Comparison of ENCODE assay signal across 24 mouse cellular contexts in the genomic region with DNA sequence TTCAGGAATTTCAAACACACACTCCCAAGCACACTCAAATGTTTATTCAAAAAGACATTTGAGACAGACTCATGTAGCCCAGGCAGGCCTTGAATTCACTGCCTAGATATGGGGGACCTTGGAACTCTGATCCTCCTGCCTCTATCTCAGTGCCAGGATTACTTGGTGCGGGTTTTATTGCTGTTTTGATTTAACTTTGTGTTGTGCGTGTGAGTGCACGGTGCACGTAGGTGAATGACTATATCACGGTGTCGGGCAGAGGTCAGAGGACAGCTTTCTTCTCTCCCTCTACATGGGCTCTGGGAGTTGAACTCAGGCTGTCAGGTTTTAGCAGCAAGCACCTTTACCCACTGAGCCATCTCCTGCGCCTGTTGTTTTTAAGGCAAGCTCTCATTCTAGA.
DNase-seq lines count a peak whose midpoint lies in the region; ATAC-seq and TF ChIP-seq lines count a peak whose summit lies in the region.
"Had no signal": no experiment of that assay in that cellular context is flagged by ENCODE, and none has a peak within 500 bp of the region (broad histone marks: within the 10 kb centered on the region; RNA-seq: fewer than 3 reads in every experiment).

No protein-coding gene starts in this region.

- peak; percentile 73 for ATAC-seq in intestine, embryonic 15.5 days
- no peak for ATAC-seq in intestine, postnatal 0 days
- ATAC-seq in liver, embryonic 13.5 days (ENCODE audit: low read depth): no peak
- peak; percentile 62 for ATAC-seq in intestine, embryonic 16.5 days
- ATAC-seq: activated CD4-positive, CD25-positive, alpha-beta regulatory T cell, adult 4 months; CD4-positive, CD25-positive, alpha-beta regulatory T cell, adult 4 months; forebrain, embryonic 13.5 days; forebrain, embryonic 15.5 days; Patski had no signal

- H3K4me2 ChIP-seq in intestine, embryonic 15.5 days (replicated peaks): no peak overlapping the region
- H3K4me2 ChIP-seq in intestine, postnatal 0 days (replicated peaks; ENCODE audit: low read depth): no peak overlapping the region
- H3K4me2 ChIP-seq in liver, embryonic 13.5 days: no peak overlapping the region
- no peak overlapping the region for H3K4me2 ChIP-seq in intestine, embryonic 16.5 days (ENCODE audit: low read depth, low read length)
- H3K4me2 ChIP-seq: embryonic facial prominence, embryonic 12.5 days; forebrain, embryonic 13.5 days; forebrain, embryonic 15.5 days had no signal

- no peak overlapping the region for H3K4me3 ChIP-seq in intestine, embryonic 15.5 days (replicated peaks)
- no peak overlapping the region for H3K4me3 ChIP-seq in intestine, postnatal 0 days (ENCODE audit: low read depth, low read length)
- H3K4me3 ChIP-seq in liver, embryonic 13.5 days (replicated peaks): no peak overlapping the region
- H3K4me3 ChIP-seq in intestine, embryonic 16.5 days (ENCODE audit: low read length): no peak overlapping the region
- H3K4me3 ChIP-seq: embryonic facial prominence, embryonic 10.5 days; embryonic facial prominence, embryonic 12.5 days; forebrain, embryonic 13.5 days; forebrain, embryonic 15.5 days had no signal

- H3K36me3 ChIP-seq in intestine, embryonic 15.5 days: peaks cover 13% of the 10 kb centered on the region
- H3K36me3 ChIP-seq in intestine, postnatal 0 days (ENCODE audit: control insufficient read depth, insufficient read depth): peaks cover 24% of the 10 kb centered on the region
- H3K36me3 ChIP-seq in liver, embryonic 13.5 days: peaks cover 73% of the 10 kb centered on the region
- H3K36me3 ChIP-seq in intestine, embryonic 16.5 days (ENCODE audit: control insufficient read depth, insufficient read depth, low read length): peaks cover 3% of the 10 kb centered on the region; the same call in 1 of the 2 replicates

- no peak overlapping the region for H3K27ac ChIP-seq in intestine, embryonic 15.5 days
- no peak overlapping the region for H3K27ac ChIP-seq in intestine, postnatal 0 days (ENCODE audit: low read depth, low read length)
- peak overlapping the region; percentile 62; the same call in 1 of the 2 replicates for H3K27ac ChIP-seq in liver, embryonic 13.5 days
- H3K27ac ChIP-seq in intestine, embryonic 16.5 days (ENCODE audit: low read length): no peak overlapping the region
- H3K27ac ChIP-seq: embryonic facial prominence, embryonic 10.5 days; embryonic facial prominence, embryonic 12.5 days; forebrain, embryonic 13.5 days; forebrain, embryonic 15.5 days had no signal

- no peaks in the 10 kb centered on the region for H3K27me3 ChIP-seq in intestine, embryonic 15.5 days (replicated peaks)
- no peaks in the 10 kb centered on the region for H3K27me3 ChIP-seq in intestine, postnatal 0 days (replicated peaks; ENCODE audit: control insufficient read depth, insufficient read depth, low read length)
- no peaks in the 10 kb centered on the region for H3K27me3 ChIP-seq in liver, embryonic 13.5 days
- H3K27me3 ChIP-seq in intestine, embryonic 16.5 days (replicated peaks; ENCODE audit: control insufficient read depth, insufficient read depth, low read length): no peaks in the 10 kb centered on the region
- H3K27me3 ChIP-seq: CH12.LX; embryonic facial prominence, embryonic 12.5 days; forebrain, embryonic 13.5 days; forebrain, embryonic 15.5 days; Patski had no signal

- intact Hi-C loops in left cerebral cortex, postnatal 25 days (cut with DNase I): no loop called here

- TF ChIP-seq CTCF in intestine, postnatal 0 days (IDR thresholded peaks at IDR 0.05; ENCODE audit: low read depth): no peak

- no peaks in the 10 kb centered on the region for H3K4me1 ChIP-seq in intestine, embryonic 15.5 days (replicated peaks)
- no peaks in the 10 kb centered on the region for H3K4me1 ChIP-seq in intestine, postnatal 0 days (replicated peaks; ENCODE audit: control insufficient read depth, insufficient read depth, low read length)
- peaks cover 45% of the 10 kb centered on the region for H3K4me1 ChIP-seq in liver, embryonic 13.5 days (replicated peaks)
- H3K4me1 ChIP-seq in intestine, embryonic 16.5 days (ENCODE audit: control insufficient read depth, insufficient read depth, low read length): no peaks in the 10 kb centered on the region
- H3K4me1 ChIP-seq: embryonic facial prominence, embryonic 10.5 days; embryonic facial prominence, embryonic 12.5 days had no signal

- no peak for DNase-seq in liver, embryonic 13.5 days
- DNase-seq in liver: no peak
- DNase-seq in left cerebral cortex, postnatal 25 days (ENCODE audit: low spot score in 2 of 2): no peak
- DNase-seq: adrenal gland, adult 8-10 months; adrenal gland, postnatal 14 days; adrenal gland, postnatal 36 days; B cell, adult 2 months; cerebellum, adult 11-12 months; cerebellum, adult 2 months; cerebellum, adult 9-10 months; cerebellum, postnatal 10 days; cerebellum, postnatal 25 days had no signal

- H3K9me3 ChIP-seq in intestine, embryonic 15.5 days: no peaks in the 10 kb centered on the region
- H3K9me3 ChIP-seq in intestine, postnatal 0 days (ENCODE audit: control insufficient read depth): no peaks in the 10 kb centered on the region
- H3K9me3 ChIP-seq in liver, embryonic 13.5 days (replicated peaks): no peaks in the 10 kb centered on the region
- H3K9me3 ChIP-seq in intestine, embryonic 16.5 days (ENCODE audit: control insufficient read depth, low read length): no peaks in the 10 kb centered on the region
- H3K9me3 ChIP-seq: embryonic facial prominence, embryonic 10.5 days; embryonic facial prominence, embryonic 12.5 days; forebrain, embryonic 13.5 days; forebrain, embryonic 15.5 days; G1E had no signal

- no peak overlapping the region for H3K9ac ChIP-seq in intestine, embryonic 15.5 days
- no peak overlapping the region for H3K9ac ChIP-seq in intestine, postnatal 0 days (ENCODE audit: low read depth, low read length)
- H3K9ac ChIP-seq in liver, embryonic 13.5 days: 0 out of 2 replicates have a peak overlapping the region, but pooled peaks have one; percentile 1
- H3K9ac ChIP-seq in intestine, embryonic 16.5 days (ENCODE audit: low read depth, low read length): no peak overlapping the region
- H3K9ac ChIP-seq: embryonic facial prominence, embryonic 12.5 days; forebrain, embryonic 13.5 days; forebrain, embryonic 15.5 days had no signal

- 64% methylated on average over 7 of the region's 7 CpGs for WGBS in intestine, embryonic 15.5 days
- 50% methylated on average over 7 of the region's 7 CpGs for WGBS in intestine, postnatal 0 days
- 87% methylated on average over 7 of the region's 7 CpGs for WGBS in liver, embryonic 13.5 days (ENCODE audit: insufficient replicate concordance)
- 63% methylated on average over 7 of the region's 7 CpGs for WGBS in intestine, embryonic 16.5 days

Comparison
In these comparisons a context has a peak if more than half of its experiments do, and no peak if none do; other contexts are left out.
1. ATAC-seq: peak in intestine, embryonic 15.5 days (single experiment) and intestine, embryonic 16.5 days (single experiment); none in intestine, postnatal 0 days (single experiment) and liver, embryonic 13.5 days (single experiment).